Mouse (Mus musculus) large intestine, adult 2 months (tissue): Measurements from ENCODE around the gene Lrrc26. TPM values are rescaled to one million over a fixed set of nuclear protein-coding genes. Genes with fewer than 3 reads are reported as not detected.

ENCODE experiments used
- DNase-seq: peaks from one replicate; pipeline ENCODE4 v3.0.0-alpha.2; 2012; ENCODE audit warnings: low read depth, low spot score
- WGBS: fragments of 180-500 bp; shearing (Covaris S2); methylation state at CpG from one replicate; pipeline ENCODE4 v1.1.7; 2018; 5-methylcytosine and 5-hydroxymethylcytosine counted together
- polyA plus RNA-seq: library from polyadenylated mRNA; depleted of rRNA; stranded (reverse); fragments of >200 nt; gene quantifications from 2 replicates; pipeline ENCODE4 v1.2.3, GENCODE M21; 2012

The Lrrc26 gene
- polyA plus RNA-seq, 1 experiment = 108 TPM

- no peak for DNase-seq
- WGBS = 6% methylated on average over 32 of the region's 32 CpGs
These were observed 1.7 kb downstream of the Lrrc26 start for GRCm38 (mm10) chr2:25291184-25292053.

GRCm38 (mm10) chr2:25292054-25292544 is 2.4 kb downstream of the Lrrc26 start:
- 1% methylated on average over 43 of the region's 43 CpGs for WGBS
- no peak for DNase-seq

- 4% methylated on average over 1 of the region's 1 CpGs for WGBS
- DNase-seq = no peak
These were observed 3.1 kb downstream of the Lrrc26 start for GRCm38 (mm10) chr2:25292856-25293255.

- WGBS = 71% methylated on average over 9 of the region's 9 CpGs
- DNase-seq = no peak
These were observed 4.0 kb downstream of the Lrrc26 start for GRCm38 (mm10) chr2:25293706-25294105.

GRCm38 (mm10) chr2:25297093-25297492 is 7.4 kb downstream of the Lrrc26 start:
- WGBS = 72% methylated on average over 8 of the region's 8 CpGs
- no peak for DNase-seq

GRCm38 (mm10) chr2:25298046-25298445 is 8.3 kb downstream of the Lrrc26 start:
- no peak for DNase-seq
- WGBS = 60% methylated on average over 10 of the region's 10 CpGs

- 68% methylated on average over 3 of the region's 3 CpGs for WGBS
- DNase-seq = no peak
These were observed 13.7 kb downstream of the Lrrc26 start for GRCm38 (mm10) chr2:25303452-25303851.

GRCm38 (mm10) chr2:25303931-25304656 is 14.4 kb downstream of the Lrrc26 start:
- 69% methylated on average over 7 of the region's 7 CpGs for WGBS
- DNase-seq = no peak

GRCm38 (mm10) chr2:25304657-25305541 is 15.2 kb downstream of the Lrrc26 start:
- DNase-seq = no peak
- 1% methylated on average over 45 of the region's 45 CpGs for WGBS

GRCm38 (mm10) chr2:25305587-25306359 is 16.1 kb downstream of the Lrrc26 start:
- DNase-seq = no peak
- 48% methylated on average over 14 of the region's 14 CpGs for WGBS

GRCm38 (mm10) chr2:25310180-25310579 is 20.5 kb downstream of the Lrrc26 start:
- 56% methylated on average over 10 of the region's 10 CpGs for WGBS
- no peak for DNase-seq

GRCm38 (mm10) chr2:25310969-25311368 is 21.3 kb downstream of the Lrrc26 start:
- no peak for DNase-seq
- 3% methylated on average over 22 of the region's 22 CpGs for WGBS

GRCm38 (mm10) chr2:25311491-25311891 is 21.8 kb downstream of the Lrrc26 start:
- 5% methylated on average over 11 of the region's 11 CpGs for WGBS
- DNase-seq = no peak

- no peak for DNase-seq
- WGBS = 5% methylated on average over 31 of the region's 31 CpGs
These were observed 28.6 kb downstream of the Lrrc26 start for GRCm38 (mm10) chr2:25318119-25318966.

GRCm38 (mm10) chr2:25318971-25319773 is 29.5 kb downstream of the Lrrc26 start, which contains the start of gene Grin1:
Gene Grin1, minus strand, starts transcription at chr2:25319187.
- no peak for DNase-seq
- 10% methylated on average over 58 of the region's 58 CpGs for WGBS

GRCm38 (mm10) chr2:25320084-25320483 is 30.4 kb downstream of the Lrrc26 start:
- 35% methylated on average over 2 of the region's 2 CpGs for WGBS
- DNase-seq = no peak

GRCm38 (mm10) chr2:25326036-25326435 is 36.3 kb downstream of the Lrrc26 start:
- DNase-seq = no peak
- WGBS = 58% methylated on average over 2 of the region's 2 CpGs
